Mouse (Mus musculus): Measurements from ENCODE around the gene Zfp358.

Gene Zfp358

GRCm38 (mm10) chr8:3492901-3493844 is at the start of gene Zfp358:
Zfp358 (plus strand) TSS chr8:3493138.
- DNase-seq (ENCODE audit: inconsistent ontology term): peak; percentile 81

- no peak for DNase-seq (ENCODE audit: inconsistent ontology term)
Measured at GRCm38 (mm10) chr8:3449226-3449625, 43.7 kb upstream of the Zfp358 start.

- peak; percentile 17 for DNase-seq (ENCODE audit: inconsistent ontology term)
Measured at GRCm38 (mm10) chr8:3450670-3451069, 42.3 kb upstream of the Zfp358 start.

- DNase-seq (ENCODE audit: inconsistent ontology term): no peak
Measured at GRCm38 (mm10) chr8:3451992-3452391, 40.9 kb upstream of the Zfp358 start.

- DNase-seq (ENCODE audit: inconsistent ontology term): no peak
Measured at GRCm38 (mm10) chr8:3463248-3463647, 29.7 kb upstream of the Zfp358 start.

- peak; percentile 9 for DNase-seq (ENCODE audit: inconsistent ontology term)
Measured at GRCm38 (mm10) chr8:3464309-3464708, 28.6 kb upstream of the Zfp358 start.

- peak; percentile 98 for DNase-seq (ENCODE audit: inconsistent ontology term)
Measured at GRCm38 (mm10) chr8:3467006-3467885, 25.7 kb upstream of the Zfp358 start, which contains the start of gene Pex11g. Pex11g (minus strand) TSS chr8:3467680.

- DNase-seq (ENCODE audit: inconsistent ontology term): no peak
Measured at GRCm38 (mm10) chr8:3467886-3468545, 24.9 kb upstream of the Zfp358 start.

GRCm38 (mm10) chr8:3468838-3469237 is 24.1 kb upstream of the Zfp358 start:
- no peak for DNase-seq (ENCODE audit: inconsistent ontology term)

GRCm38 (mm10) chr8:3470562-3470961 is 22.4 kb upstream of the Zfp358 start, which contains the start of gene Tex45:
Tex45 (plus strand) TSS chr8:3470862.
- DNase-seq (ENCODE audit: inconsistent ontology term): no peak

GRCm38 (mm10) chr8:3475715-3476429 is 17.1 kb upstream of the Zfp358 start:
- no peak for DNase-seq (ENCODE audit: inconsistent ontology term)

GRCm38 (mm10) chr8:3480221-3480785 is 12.6 kb upstream of the Zfp358 start:
- no peak for DNase-seq (ENCODE audit: inconsistent ontology term)

- DNase-seq (ENCODE audit: inconsistent ontology term): no peak
Measured at GRCm38 (mm10) chr8:3481605-3482004, 11.3 kb upstream of the Zfp358 start.

- no peak for DNase-seq (ENCODE audit: inconsistent ontology term)
Measured at GRCm38 (mm10) chr8:3482240-3482740, 10.6 kb upstream of the Zfp358 start.

- DNase-seq (ENCODE audit: inconsistent ontology term): no peak
Measured at GRCm38 (mm10) chr8:3483546-3483945, 9.4 kb upstream of the Zfp358 start.

GRCm38 (mm10) chr8:3485192-3485591 is 7.7 kb upstream of the Zfp358 start:
- no peak for DNase-seq (ENCODE audit: inconsistent ontology term)

- no peak for DNase-seq (ENCODE audit: inconsistent ontology term)
Measured at GRCm38 (mm10) chr8:3493845-3494208, 889 bp downstream of the Zfp358 start.

- no peak for DNase-seq (ENCODE audit: inconsistent ontology term)
Measured at GRCm38 (mm10) chr8:3495578-3496427, 2.9 kb downstream of the Zfp358 start.

GRCm38 (mm10) chr8:3496428-3496748 is 3.5 kb downstream of the Zfp358 start:
- no peak for DNase-seq (ENCODE audit: inconsistent ontology term)

- no peak for DNase-seq (ENCODE audit: inconsistent ontology term)
Measured at GRCm38 (mm10) chr8:3498583-3498982, 5.6 kb downstream of the Zfp358 start.

Measured in Muller cell, postnatal 12 days (primary cell).